Mouse (Mus musculus): ENCODE data around the gene Cdk19. TPM values are rescaled to one million over a fixed set of nuclear protein-coding genes. Genes with fewer than 3 reads are reported as not detected.

Gene Cdk19
- total and polyA plus RNA-seq, 3 experiments, result 3.3 to 4.7 (median 4.0) TPM

- Histone ChIP-seq H3K9ac (ENCODE audit: insufficient read depth, low read depth) (no peak overlapping the region), H3K4me3 (replicated peaks in 1 of 3; ENCODE audit: low read depth in 2 of 3, low read length in 2 of 3, poor library complexity in 1 of 3) (no peak overlapping the region), H3K27me3 (replicated peaks) (no peaks in the 10 kb centered on the region), H3K4me2 (ENCODE audit: insufficient read depth, low read depth, poor library complexity, severe bottlenecking) (no peak overlapping the region), H3K27ac (ENCODE audit: insufficient read depth, low read depth) (no peak overlapping the region), H3K4me1 (ENCODE audit: control insufficient read depth in 1 of 2, insufficient read depth in 2 of 2) (no peaks in the 10 kb centered on the region), H3K36me3 (replicated peaks in 1 of 2; ENCODE audit: control insufficient read depth in 1 of 2, insufficient read depth in 1 of 2, low read length in 1 of 2) (peaks cover 0 to 6% of the 10 kb centered on the region in 2 experiments), H3K79me2 (replicated peaks; ENCODE audit: control insufficient read depth, extremely low read depth, insufficient read depth, poor library complexity, severe bottlenecking) (no peaks in the 10 kb centered on the region), H3K9me3 (replicated peaks; ENCODE audit: low read length) (no peaks in the 10 kb centered on the region)
- DNase-seq (ENCODE audit: extremely low read depth), result no peak
- no peak for TF ChIP-seq ZC3H11A (IDR thresholded peaks at IDR 0.05; ENCODE audit: low read depth, low read length)
- TF ChIP-seq TBP (conservative IDR thresholded peaks at IDR 0.05; ENCODE audit: low read depth, low read length), result no peak
- no peak for TF ChIP-seq PAX5 (IDR thresholded peaks at IDR 0.05; ENCODE audit: low read length)
- TF ChIP-seq POLR2AphosphoS2 (IDR thresholded peaks at IDR 0.05; ENCODE audit: low read depth, low read length), result no peak
- no peak for TF ChIP-seq JUND (conservative IDR thresholded peaks at IDR 0.05; ENCODE audit: low read depth, low read length)
- TF ChIP-seq MAZ (IDR thresholded peaks at IDR 0.05; ENCODE audit: low read depth, low read length), result no peak
- TF ChIP-seq USF1 (IDR thresholded peaks at IDR 0.05; ENCODE audit: low read depth, low read length), result no peak
- dilution Hi-C loops (cut with MboI; ENCODE audit: extremely low pct_ligation_motif_present, extremely low pct_unique_long_range_greater_than_20kb, low sequenced_read_pairs) (no loop called here), in situ Hi-C loops (cut with MboI; ENCODE audit: low pct_ligation_motif_present, low pct_unique_long_range_greater_than_20kb, low sequenced_read_pairs) (no loop called here)
Observed at GRCm38 (mm10) chr10:40406655-40407054, 67.3 kb downstream of the Cdk19 start.

DNA sequence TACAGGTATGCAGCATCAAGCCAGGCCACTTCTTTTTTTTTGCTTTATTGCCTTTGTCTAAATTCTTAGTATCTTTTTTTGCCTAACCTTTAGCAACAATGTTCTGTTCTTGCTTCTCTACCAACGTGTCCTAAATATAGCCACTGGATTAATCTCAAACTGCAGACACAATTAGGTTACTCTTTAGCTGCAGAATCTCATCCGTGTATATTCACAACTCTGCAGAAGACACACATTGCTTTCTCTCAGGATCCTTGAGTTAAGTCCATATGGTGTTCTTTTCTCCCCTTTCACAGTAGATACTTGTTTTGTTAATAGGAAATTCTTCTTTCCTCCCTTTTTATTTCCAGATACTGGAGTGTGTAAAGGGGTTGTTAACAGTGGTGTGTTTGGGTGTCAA, 70.0 kb downstream of the Cdk19 start:
- TF ChIP-seq RAD21 (IDR thresholded peaks at IDR 0.05; ENCODE audit: low read depth, low read length) (no peak), EP300 (IDR thresholded peaks at IDR 0.05; ENCODE audit: low read length) (no peak), TBP (conservative IDR thresholded peaks at IDR 0.05; ENCODE audit: low read depth, low read length) (no peak), MAFK (IDR thresholded peaks at IDR 0.05; ENCODE audit: insufficient replicate concordance, low read length) (no peak), UBTF (IDR thresholded peaks at IDR 0.05; ENCODE audit: low read depth, low read length) (no peak), MYC (IDR thresholded peaks at IDR 0.05; ENCODE audit: low read depth, low read length) (no peak), JUN (IDR thresholded peaks at IDR 0.05; ENCODE audit: insufficient read depth, low read depth, low read length) (no peak), MXI1 (IDR thresholded peaks at IDR 0.05; ENCODE audit: low read depth, low read length) (no peak), CHD1 (IDR thresholded peaks at IDR 0.05; ENCODE audit: low read depth, low read length) (no peak), USF1 (IDR thresholded peaks at IDR 0.05; ENCODE audit: low read depth, low read length) (no peak), CTCF (conservative IDR thresholded peaks at IDR 0.05 in 1 of 2, IDR thresholded peaks at IDR 0.05 in 1 of 2; ENCODE audit: low read depth in 2 of 2, low read length in 2 of 2) (no peak), PAX5 (IDR thresholded peaks at IDR 0.05; ENCODE audit: low read length) (no peak), MAX (IDR thresholded peaks at IDR 0.05; ENCODE audit: low read length) (no peak), SMC3 (IDR thresholded peaks at IDR 0.05; ENCODE audit: low read depth, low read length) (no peak), POLR2A (IDR thresholded peaks at IDR 0.05; ENCODE audit: low read depth, low read length) (no peak), ZC3H11A (IDR thresholded peaks at IDR 0.05; ENCODE audit: low read depth, low read length) (no peak), RCOR1 (conservative IDR thresholded peaks at IDR 0.05; ENCODE audit: low read depth, low read length) (no peak), GABPA (IDR thresholded peaks at IDR 0.05; ENCODE audit: insufficient replicate concordance, low read depth, low read length) (no peak), MEF2A (IDR thresholded peaks at IDR 0.05; ENCODE audit: borderline replicate concordance, low read depth, low read length) (no peak)
- Histone ChIP-seq H3K4me1 (ENCODE audit: control insufficient read depth in 1 of 2, insufficient read depth in 2 of 2) (no peaks in the 10 kb centered on the region), H3K4me3 (replicated peaks in 1 of 3; ENCODE audit: low read depth in 2 of 3, low read length in 2 of 3, poor library complexity in 1 of 3) (no peak overlapping the region), H3K27ac (ENCODE audit: insufficient read depth, low read depth) (no peak overlapping the region), H3K9ac (ENCODE audit: insufficient read depth, low read depth) (no peak overlapping the region), H3K9me3 (replicated peaks; ENCODE audit: low read length) (no peaks in the 10 kb centered on the region), H3K4me2 (ENCODE audit: insufficient read depth, low read depth, poor library complexity, severe bottlenecking) (no peak overlapping the region), H3K79me2 (replicated peaks; ENCODE audit: control insufficient read depth, extremely low read depth, insufficient read depth, poor library complexity, severe bottlenecking) (no peaks in the 10 kb centered on the region), H3K27me3 (replicated peaks) (no peaks in the 10 kb centered on the region), H3K36me3 (replicated peaks in 1 of 2; ENCODE audit: control insufficient read depth in 1 of 2, insufficient read depth in 1 of 2, low read length in 1 of 2) (peaks cover 0 to 6% of the 10 kb centered on the region in 2 experiments)
- dilution Hi-C loops (cut with MboI; ENCODE audit: extremely low pct_ligation_motif_present, extremely low pct_unique_long_range_greater_than_20kb, low sequenced_read_pairs), result no loop called here
- DNase-seq (ENCODE audit: extremely low read depth), result no peak
- in situ Hi-C loops (cut with MboI; ENCODE audit: low pct_ligation_motif_present, low pct_unique_long_range_greater_than_20kb, low sequenced_read_pairs), result no loop called here

Data from CH12.LX (cell line).